Mouse (Mus musculus) liver (tissue): ENCODE measurements around the gene Scn10a.

Experiments
- DNase-seq: peaks from one replicate; pipeline ENCODE4 v3.0.0-alpha.2; 2020; ENCODE audit warnings: mixed read lengths

The Scn10a gene

GRCm38 (mm10) chr9:119573009-119573408, 146.1 kb downstream of the Scn10a start:
- no peak for DNase-seq

- DNase-seq, result no peak
These were observed 147.7 kb downstream of the Scn10a start for GRCm38 (mm10) chr9:119571411-119571888.

- no peak for DNase-seq
These were observed 148.5 kb downstream of the Scn10a start for GRCm38 (mm10) chr9:119570652-119571051.

- DNase-seq, result no peak
These were observed 150.4 kb downstream of the Scn10a start for GRCm38 (mm10) chr9:119568732-119569131.

GRCm38 (mm10) chr9:119567800-119568199, 151.3 kb downstream of the Scn10a start:
- no peak for DNase-seq

- no peak for DNase-seq
These were observed 152.9 kb downstream of the Scn10a start for GRCm38 (mm10) chr9:119566214-119566613.

GRCm38 (mm10) chr9:119564803-119565202, 154.3 kb downstream of the Scn10a start:
- no peak for DNase-seq

GRCm38 (mm10) chr9:119563617-119564016, 155.5 kb downstream of the Scn10a start:
- DNase-seq, result no peak

- no peak for DNase-seq
These were observed 156.9 kb downstream of the Scn10a start for GRCm38 (mm10) chr9:119562256-119562655.

GRCm38 (mm10) chr9:119561746-119562145, 157.4 kb downstream of the Scn10a start:
- DNase-seq, result no peak

GRCm38 (mm10) chr9:119559537-119560276, 159.4 kb downstream of the Scn10a start:
- DNase-seq, result no peak
